Mouse (Mus musculus) gastrocnemius, postnatal 10 days (tissue): ENCODE measurements around the gene Tfam. TPM values are rescaled to one million over a fixed set of nuclear protein-coding genes. Genes with fewer than 3 reads are reported as not detected.

ENCODE experiments used
- total RNA-seq, 2 experiments: library from RNA; stranded (reverse); gene quantifications; 2 replicates each; pipeline ENCODE4 v1.2.3; 2021

Tfam gene
- total RNA-seq, 2 experiments from 2014 or later = 48.1 to 53.0 TPM

Other genes starting within 250 kb of the Tfam start
- 10 to 100 TPM; 29.2 to 34.9 TPM for gene Bicc1, start 78.6 kb downstream of the Tfam start, total RNA-seq
- gene Ube2d1, start 47.0 kb upstream of the Tfam start, total RNA-seq = 100 to 1,000 TPM; 141 to 158 TPM
- 10 to 100 TPM; 78.0 to 93.6 TPM for gene Cisd1, start 106.7 kb upstream of the Tfam start, total RNA-seq
- gene Ipmk, start 109.5 kb upstream of the Tfam start, total RNA-seq = 10 to 100 TPM; 10.3 to 12.2 TPM